Mouse (Mus musculus): ENCODE measurements around the gene Ttc21b. TPM values are rescaled to one million over a fixed set of nuclear protein-coding genes. Genes with fewer than 3 reads are reported as not detected.

Gene Ttc21b
- 10.6 TPM for polyA plus RNA-seq (2017; shearing (Covaris generic))

DNA sequence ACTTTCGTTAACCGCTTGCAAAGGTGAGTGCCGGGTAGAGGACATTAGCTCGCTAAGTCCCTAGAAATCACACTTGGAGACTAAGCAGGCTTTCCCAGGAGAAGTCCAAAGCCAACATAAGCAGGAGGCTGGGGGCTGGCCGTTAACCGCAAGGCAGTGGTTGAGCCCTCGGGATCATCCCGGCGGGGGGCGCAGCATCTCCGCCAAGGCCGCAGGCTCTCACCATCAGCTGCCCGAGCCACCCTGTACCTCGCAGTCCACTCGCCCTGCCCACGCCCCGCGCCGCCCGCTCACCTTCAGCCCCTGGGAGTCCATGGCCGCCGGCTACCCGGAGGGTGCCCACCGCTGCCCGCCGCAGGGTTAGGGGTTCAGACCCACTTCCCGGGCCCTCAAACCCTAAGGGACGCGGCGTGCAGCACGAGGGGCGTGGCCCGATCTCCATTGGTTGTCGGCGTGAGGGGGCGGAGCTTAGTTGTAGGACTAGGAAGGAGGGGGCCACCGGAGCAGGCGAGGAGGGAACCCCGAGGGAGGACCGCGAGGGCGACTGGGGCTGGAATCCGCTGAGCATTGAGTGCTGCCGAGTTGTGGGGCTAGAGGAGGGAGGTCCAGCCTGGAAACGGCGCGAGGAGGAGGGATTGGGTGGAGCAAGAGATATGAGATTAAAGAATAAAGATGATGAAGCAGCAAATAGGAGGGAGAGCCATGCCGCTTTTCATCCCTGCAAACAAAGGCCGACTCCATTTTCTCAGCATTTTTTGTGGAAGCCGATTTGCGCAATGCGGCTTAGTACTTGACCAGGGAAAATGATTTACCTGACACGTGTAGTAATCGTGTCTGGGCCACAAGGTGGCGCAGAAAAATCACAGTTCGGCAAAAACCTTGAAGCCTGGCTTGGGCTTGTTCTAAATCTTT, at the start of gene Ttc21b:
Gene Ttc21b (minus strand): TSS at position 398 of the 912 bp plus-strand sequence.

Other genes starting within 250 kb of the Ttc21b start
- 0.16 TPM for gene Galnt3, start 131.6 kb downstream of the Ttc21b start, polyA plus RNA-seq (2017; shearing (Covaris generic))
- not detected for gene Scn1a, start 184.2 kb upstream of the Ttc21b start, polyA plus RNA-seq (2017; shearing (Covaris generic))